Comparison of ENCODE assay signal across 10 mouse cellular contexts in genomic region chr10:56884456-56885410, GRCm38 (mm10).
DNase-seq lines count a peak whose midpoint lies in the region; ATAC-seq and TF ChIP-seq lines count a peak whose summit lies in the region.
"Had no signal": no experiment of that assay in that cellular context is flagged by ENCODE, and none has a peak within 500 bp of the region (broad histone marks: within the 10 kb centered on the region; RNA-seq: fewer than 3 reads in every experiment).

No protein-coding gene starts in this region.

- ATAC-seq in frontal cortex, adult (ENCODE audit: low TSS enrichment), result peak; percentile 81
- 0 out of 2 replicates have a peak, but pooled peaks have one; percentile 11 for ATAC-seq in granulocyte monocyte progenitor cell, adult 5-6 weeks (replicated peaks; ENCODE audit: poor library complexity, severe bottlenecking)
- ATAC-seq: intestine, embryonic 15.5 days had no signal

- no peak overlapping the region for H3K27ac ChIP-seq in left cerebral cortex, adult 2 months
- H3K27ac ChIP-seq: intestine, embryonic 15.5 days; limb, embryonic 12.5 days had no signal

- DNase-seq in frontal cortex, postnatal 14 days (ENCODE audit: low spot score in 2 of 2), result no peak
- DNase-seq in left cerebral cortex, postnatal 25 days (ENCODE audit: low spot score in 2 of 2), result peak; percentile 17 to 71
- no peak for DNase-seq in left cerebral cortex, adult 2 months (ENCODE audit: extremely low spot score in 1 of 2, low spot score in 2 of 2)
- peak; percentile 4 to 38 for DNase-seq in kidney, postnatal 36 days
- DNase-seq in spleen, adult 12 weeks (ENCODE audit: low spot score), result no peak
- DNase-seq in neural tube, embryonic 10.5 days (ENCODE audit: extremely low spot score, low spot score), result no peak

- intact Hi-C loops in left cerebral cortex, postnatal 25 days (cut with DNase I), result no loop called here
- intact Hi-C loops in left cerebral cortex, adult 2 months (cut with DNase I), result no loop called here

- H3K4me3 ChIP-seq in left cerebral cortex, adult 2 months, result no peak overlapping the region
- H3K4me3 ChIP-seq: intestine, embryonic 15.5 days; limb, embryonic 12.5 days had no signal

- TF ChIP-seq CTCF in left cerebral cortex, adult 2 months (IDR thresholded peaks at IDR 0.05), result no peak; the same call in 1 of the 2 replicates

Comparison
In these comparisons a context has a peak if more than half of its experiments do, and no peak if none do; other contexts are left out.
1. DNase-seq: peak in left cerebral cortex, postnatal 25 days (2 of 2) and kidney, postnatal 36 days (2 of 2); none in frontal cortex, postnatal 14 days (0 of 2), left cerebral cortex, adult 2 months (0 of 2), spleen, adult 12 weeks (single experiment) and neural tube, embryonic 10.5 days (single experiment).